Mouse (Mus musculus): ENCODE data around the gene Pigb.

DNA sequence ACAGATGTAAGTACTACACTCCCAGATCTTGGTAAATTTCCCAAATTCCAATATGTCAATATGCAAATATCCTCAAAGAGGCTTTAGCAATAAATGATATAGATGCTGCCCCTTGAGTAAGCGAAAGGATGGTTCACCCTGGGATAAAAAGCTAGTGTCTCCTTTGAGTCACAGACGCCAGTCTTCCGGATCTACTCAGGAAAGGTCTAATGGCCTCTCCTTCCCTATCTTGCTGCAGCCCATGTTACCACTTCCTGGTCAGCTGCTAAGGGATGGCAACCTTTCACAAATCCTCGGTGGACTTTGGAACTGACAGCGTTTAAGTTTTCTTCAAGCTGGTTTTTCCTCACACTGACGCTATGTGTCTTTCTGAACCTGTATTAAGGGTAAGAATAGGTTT lies 28.5 kb upstream of the Pigb start:
- no peak for TF ChIP-seq CTCF (IDR thresholded peaks at IDR 0.05; ENCODE audit: low read depth, low read length)
- TF ChIP-seq POLR2A (IDR thresholded peaks at IDR 0.05; ENCODE audit: insufficient read depth, low read length), result no peak
